Mouse (Mus musculus) 3134 (cell line): ENCODE measurements around the gene Smap1.
A peak's percentile ranks its signal among the peaks of the same experiment; 100 is the strongest.
"Not testable (repeated sequence)": the region's sequence is repeated elsewhere in the genome, so short reads cannot be mapped to it uniquely, and the experiment has no call there.

Experiments
- DNase-seq: peaks from one replicate; pipeline ENCODE4 v3.0.0-alpha.2; 2011; ENCODE audit warnings: low spot score; ENCODE audit not compliant: insufficient read length; ENCODE audit errors: extremely low read depth

The Smap1 gene

DNA sequence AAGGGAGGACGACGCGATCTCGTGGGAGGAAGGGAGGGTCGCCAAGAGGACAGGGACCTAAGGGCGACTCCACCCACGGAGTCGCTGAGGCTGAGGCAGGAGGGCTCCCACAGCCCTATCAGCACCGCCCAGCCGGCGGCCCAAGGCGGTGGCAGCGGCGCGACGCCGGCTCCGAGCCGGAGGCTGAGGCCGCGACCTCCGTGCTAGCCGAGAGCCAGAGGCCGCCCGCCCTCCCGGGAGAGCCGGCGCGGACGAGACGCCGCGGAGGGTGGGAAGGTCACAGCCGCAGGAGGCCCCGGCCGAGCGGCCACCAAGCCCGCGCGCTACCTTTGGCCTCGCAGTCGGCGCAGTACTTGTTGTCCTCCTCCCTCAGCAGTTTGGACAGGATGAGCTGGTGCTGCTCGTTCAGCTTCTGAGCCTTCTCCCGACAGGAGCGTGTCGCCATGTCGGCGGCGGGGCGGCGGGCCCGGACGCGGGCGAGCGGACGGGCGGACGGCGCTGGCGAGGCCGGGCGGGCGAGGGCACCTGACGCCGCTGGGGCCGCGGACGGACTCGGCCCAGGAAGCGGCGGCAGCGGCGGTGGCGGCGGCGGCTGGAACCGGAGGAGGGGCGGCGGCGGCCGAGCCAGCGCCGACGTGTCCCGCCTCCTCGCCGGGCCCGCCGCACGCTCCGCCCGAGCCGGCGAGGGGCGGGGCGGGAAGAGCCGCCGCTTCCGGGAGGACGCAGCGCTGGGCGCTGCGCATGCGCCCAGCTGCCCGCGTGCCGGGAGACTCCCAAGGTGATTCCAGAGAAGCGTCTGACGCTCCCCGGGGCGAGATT, at the start of gene Smap1:
TSS of gene Smap1 (minus strand) at position 607 of the 819 bp plus-strand sequence.
- peak; percentile 86 for DNase-seq

DNA sequence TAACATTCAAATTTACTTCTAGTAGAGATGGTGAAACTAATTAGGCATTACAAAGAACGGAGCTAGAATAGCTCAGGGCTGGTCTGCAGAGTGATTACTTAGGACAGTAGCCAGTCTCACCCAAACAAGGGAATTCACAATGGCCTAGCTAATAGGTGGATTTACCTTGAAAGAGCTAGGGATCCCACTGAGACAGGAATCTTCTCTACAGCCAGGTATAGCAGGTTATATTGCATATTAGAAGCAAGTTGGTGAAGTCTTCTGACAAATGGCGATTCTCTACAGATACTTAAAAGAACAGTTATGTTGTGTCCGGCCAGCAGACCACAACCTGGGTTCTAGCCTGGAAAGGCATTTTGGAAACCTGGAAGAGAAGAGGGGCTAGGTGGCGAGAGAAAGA, 49.0 kb upstream of the Smap1 start:
- not testable (repeated sequence) for DNase-seq

DNA sequence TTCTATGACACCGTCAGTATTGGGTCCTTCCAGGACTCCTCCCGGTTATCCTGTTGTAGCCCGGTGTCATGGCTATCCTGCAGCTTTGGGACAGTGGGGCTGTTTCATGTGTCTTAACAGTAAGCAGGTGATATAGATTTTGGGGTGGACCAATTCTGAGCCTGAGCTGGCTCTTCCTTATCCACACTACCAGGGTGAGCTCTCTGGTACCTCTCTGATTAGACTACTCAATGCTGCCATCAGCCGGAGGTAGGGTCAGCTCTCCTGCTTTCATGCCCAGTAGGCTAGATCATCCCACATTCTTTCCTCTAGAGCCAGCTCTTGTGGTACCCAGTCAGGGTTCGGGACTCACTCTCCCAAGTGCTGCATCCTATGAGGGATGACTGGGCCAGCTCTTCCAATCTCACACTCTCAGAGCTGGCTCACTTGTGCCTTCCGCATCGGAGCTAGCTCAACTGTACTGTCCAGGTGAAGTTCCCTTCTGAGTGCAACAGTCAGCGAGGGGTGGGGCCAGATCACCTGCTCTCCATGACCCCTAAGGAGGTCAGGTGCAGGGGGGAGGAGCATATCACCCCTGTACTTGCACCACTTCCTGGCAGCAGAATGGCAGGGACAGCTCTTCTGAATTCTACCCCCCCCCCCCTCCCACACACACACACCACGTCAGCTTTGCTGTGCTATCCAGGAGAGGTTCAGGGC, 46.1 kb upstream of the Smap1 start:
- DNase-seq: no peak

DNA sequence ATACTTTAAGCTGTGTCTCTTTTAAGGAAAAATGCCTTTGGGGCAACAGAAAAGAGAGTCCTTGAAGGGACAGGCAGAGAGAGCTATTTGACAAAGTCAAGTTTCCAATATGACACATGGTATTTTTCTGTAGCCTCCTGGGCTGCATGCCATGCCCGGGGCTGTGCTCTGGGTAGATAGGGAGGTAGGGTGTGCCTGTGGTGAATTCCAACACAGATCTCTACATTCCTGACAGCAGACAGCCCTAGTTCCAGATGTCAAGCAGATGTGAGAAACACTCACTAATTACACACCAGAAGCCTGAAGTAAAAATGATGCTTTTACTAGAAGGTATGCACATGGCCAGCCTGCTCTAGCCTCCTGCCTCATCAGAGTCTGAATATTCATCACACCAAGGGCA, 44.1 kb upstream of the Smap1 start:
- peak; percentile 43 for DNase-seq

DNA sequence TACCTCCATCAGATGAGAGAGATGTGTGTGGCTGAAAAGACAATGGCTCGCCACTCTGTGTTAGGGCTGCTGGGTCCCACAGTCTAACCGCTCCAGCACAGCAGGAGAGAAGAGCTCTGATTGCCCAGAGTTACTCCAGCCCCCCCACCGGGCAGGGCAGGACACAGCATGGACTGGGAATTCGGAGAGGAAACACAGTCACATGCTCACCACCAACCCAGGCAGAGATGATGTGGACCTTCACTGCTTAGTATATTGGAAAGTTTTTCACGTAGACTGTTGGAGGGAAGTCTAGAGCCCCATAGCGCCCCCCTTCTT, 37.3 kb upstream of the Smap1 start:
- DNase-seq: no peak

DNA sequence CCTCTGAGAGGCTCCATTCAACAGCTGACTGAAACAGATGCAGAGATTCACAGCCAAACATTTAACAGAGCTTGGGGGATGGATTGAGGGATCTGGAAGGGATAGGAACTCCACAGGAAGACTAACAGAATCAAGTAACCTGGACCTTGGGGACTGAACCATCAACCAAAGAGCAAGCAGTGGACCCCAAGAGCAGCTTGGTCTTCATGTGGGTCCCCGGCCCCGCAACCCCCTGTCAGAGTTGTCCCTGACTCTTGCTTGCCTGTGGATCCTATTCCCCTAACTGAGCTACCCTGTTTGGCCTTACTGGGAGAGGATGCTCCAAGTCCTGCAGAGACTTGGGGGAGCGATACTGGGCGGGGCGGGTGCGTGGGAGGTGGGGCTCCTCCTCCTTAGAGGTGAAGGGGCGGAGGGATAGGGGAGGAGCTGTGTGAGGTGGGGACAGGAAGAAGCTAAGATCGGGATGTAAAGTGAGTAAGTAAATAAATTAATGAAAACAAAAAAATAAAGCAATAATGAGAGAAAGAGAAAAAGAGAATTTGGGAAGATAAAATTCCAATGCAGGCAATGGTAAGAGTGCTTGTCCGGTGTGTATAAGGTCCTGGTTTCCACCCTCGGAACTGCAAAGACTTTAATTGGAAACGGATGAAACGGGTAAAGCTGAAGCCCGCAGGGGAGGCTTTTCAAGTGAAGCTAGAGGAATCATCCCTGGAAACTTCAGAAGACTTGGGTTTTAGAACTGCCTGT, 36.7 kb upstream of the Smap1 start:
- DNase-seq: no peak

DNA sequence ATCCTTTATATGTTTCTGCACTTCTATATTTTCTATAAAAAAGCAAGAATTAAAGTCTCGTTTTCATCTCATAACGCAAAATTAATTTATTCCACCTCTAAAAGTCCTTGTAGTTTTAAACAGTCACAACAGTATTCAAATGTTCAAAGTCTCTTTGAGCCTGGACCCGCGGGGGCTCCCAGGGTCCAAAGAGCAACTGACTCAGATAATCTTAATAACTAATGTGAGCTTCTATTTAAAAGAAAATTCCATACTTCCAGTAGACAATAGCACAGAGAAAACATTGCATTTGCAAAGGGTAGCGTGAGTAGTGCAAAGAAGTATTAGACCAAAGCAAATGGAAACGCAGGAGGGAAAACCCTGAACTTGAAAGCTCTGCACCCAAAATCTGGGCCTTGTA, 36.0 kb upstream of the Smap1 start:
- DNase-seq: no peak

DNA sequence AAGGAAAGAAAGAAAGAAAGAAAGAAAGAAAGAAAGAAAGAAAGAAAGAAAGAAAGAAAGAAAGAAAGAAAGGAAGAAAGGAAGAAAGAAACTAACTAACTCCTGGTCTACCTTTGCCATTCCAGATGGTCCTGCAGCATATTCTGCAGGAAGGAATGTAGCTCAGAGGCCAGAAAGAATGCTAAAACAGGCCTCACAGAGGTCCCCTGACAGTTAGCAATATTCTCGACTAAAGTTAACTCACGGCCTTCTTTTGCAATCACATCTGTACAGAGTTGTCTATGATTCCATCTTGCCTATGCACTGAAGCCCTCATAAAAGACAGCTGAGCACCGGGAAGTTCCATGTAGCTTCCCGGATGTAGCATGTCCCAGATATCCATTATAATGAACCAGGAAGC, 33.4 kb upstream of the Smap1 start:
- no peak for DNase-seq

DNA sequence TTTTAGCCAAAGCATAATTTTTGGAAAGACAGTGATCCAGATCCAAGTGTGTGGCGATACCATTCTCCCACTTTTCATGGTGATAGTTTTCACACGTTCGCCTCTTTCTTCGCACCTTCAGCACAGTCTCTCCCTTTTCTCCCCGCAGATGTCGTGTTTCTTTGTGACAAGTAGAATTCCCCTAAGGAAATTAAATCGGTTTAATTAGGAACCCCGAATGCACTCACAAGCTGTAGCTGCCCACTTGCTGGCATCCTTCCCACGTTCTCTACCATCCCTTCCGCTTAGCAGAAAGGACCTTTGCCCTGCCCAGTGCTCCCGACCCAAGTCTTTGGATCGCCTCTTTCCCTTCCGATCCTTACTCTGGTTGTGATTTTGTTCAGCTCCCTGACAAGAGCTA, 31.8 kb upstream of the Smap1 start:
- no peak for DNase-seq

DNA sequence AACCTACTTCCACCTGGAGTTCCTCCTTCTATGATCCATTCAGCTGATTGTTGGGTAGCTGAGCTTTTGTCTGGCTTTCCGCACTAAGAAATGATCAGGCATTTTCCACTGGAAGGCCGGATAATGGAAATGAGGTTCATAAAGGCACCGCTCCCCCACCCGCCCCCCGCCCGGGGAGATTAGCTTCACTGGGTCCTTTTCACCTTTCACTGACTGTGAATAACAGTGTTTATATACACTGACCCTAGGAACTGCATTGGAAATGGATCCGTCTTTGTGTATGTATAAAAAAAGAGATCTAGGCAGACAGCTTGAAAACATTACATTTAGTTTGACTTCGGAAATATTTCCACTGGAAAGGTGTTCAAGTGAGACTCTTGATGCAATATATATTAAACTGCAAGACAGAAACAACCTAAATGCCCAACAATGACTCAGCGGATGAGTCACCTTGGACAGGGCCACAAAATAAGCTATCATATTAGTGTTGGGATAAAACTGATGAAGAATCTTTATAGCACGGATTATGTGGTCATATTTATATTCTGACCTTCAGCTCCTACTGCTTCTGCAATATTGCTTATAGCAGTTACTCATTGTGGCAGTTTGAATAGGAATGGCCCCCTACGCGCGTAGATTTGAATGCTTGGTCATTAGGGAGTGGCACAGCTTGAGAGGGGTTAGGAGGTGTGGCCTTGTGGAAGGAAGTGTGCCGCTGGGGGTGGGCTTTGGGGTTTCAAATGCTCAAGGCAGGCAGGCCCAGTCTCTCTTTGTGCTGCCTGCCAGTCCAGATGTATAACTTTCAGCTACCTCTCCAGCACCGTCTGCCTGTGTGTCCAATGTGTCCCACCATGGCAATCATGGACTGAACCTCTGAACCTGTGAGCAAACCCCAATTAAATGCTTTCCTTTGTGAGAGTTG, 26.9 kb upstream of the Smap1 start:
- no peak for DNase-seq

DNA sequence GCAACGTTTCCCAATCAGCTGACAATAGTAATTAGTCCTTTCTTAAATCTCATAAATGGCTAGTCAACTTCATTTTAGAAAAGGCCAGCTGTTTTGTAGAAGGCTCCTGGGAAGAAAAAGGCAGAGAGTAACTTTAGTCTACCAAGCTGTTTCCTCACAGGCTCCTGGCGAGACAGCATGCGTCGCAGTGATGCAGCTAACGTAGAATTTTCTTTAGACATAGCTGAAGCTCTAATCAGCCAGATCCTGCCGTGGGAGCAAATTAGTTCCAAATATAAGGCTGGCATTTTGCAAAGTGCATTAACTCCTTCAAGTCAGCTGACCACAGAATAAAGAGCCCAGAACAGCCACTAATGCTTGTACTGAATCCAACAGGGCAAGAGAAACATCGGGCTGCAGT, 26.2 kb upstream of the Smap1 start:
- DNase-seq: no peak

DNA sequence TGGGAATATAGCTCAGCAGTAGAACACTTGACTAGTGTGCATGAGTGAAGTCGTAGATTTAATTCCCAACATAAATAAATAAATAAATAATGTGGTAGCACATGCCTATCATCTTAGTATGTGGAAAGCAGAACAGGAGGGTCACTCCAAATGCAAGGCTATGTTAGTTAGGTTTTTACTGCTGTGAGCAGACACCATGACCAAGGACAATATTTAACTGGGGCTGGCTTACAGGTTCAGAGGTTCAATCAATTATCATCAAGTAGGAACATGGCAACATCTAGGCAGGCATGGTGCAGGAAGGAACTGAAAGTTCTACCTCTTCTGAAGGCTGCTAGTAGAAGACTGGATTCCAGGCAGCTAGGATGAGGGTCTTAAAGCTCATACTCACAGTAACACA, 22.0 kb upstream of the Smap1 start:
- DNase-seq: no peak

DNA sequence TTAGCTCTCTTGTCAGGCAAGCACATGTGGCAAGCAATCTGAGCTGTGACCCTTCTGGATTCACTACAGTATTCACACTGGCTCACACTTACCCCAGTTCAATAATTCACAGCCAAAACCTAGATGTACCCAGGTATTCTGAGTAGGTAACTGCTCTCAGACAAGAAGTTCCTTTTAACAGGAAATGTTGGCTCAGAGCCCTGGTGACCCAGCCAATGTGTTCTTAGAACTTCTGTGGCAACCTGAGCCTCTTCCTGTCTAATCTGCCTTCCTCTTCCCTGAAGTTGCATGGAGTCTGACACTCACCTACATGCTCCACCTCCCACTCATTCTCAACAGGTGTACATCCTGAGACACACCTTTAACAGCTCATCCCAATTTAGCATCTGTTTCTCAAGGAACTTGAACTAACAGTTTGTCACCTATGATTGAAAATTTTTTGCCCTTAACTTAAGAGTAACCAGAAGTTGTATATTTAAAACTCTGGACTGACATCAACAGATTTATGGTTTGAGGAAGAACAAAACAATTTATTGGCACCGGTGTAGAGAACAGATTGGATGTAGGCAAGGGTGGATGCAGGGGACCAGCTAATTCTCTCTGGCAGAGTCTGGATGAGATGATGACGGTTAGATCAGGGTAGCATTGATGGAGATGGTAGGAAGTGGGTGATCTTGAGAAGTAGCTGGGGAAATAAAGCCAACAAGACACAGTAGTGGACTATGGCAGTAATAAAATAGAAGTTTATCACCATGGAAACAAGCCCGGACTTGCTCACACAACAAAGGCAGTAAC, 21.2 kb upstream of the Smap1 start:
- no peak for DNase-seq

DNA sequence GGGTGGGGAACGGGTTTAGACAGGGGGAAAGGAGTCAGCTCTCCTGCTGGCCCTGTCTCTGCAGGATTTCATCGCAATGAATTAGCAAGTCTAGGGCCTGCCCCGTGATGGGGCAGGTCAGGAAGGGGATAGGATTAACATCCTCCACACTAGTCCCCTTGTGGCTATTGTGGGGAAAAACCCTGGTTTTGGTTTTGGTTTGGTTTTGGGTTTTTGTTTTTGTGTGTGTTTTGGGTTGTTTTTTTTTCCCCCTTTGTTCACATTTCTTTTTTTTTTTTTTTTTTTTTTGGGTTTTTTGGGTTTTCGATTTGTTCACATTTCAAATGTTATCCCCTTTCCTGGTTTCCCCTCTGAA, 13.3 kb upstream of the Smap1 start:
- DNase-seq: no peak

DNA sequence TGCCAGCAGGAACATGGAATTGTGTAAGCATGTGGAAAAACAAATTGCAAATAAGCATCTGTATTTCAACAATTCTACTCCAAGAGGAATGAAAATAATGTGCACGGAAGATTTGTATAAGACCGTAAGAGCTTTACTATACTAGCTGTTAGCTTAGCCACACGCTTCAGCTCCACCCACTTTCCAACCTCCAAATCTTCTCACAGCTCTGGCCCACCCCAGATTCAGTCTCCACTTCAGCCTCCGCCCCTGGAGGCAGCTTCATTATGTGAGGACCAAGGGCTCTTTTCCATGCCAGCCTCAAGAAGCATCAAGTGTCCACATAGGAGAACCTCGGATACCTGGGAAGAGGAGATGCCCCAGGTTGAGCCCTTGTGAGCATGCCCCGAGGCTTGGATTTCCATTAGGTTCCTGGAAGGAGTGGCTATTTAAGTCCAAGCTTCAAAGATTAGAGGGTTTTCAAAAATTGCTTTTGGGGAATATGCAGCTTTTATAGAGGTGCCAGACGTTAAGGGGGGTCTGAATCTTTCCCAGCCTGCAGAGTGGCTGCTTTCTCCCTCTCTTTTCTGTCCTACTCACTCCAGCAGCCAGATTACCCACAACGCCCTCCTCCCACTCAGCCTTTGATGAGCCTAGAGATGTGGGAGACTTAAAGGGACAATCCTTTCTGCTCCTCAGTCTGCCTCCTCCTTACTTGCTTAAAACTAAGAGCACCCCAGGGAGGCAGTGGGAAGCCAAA, 12.7 kb upstream of the Smap1 start:
- DNase-seq: no peak

DNA sequence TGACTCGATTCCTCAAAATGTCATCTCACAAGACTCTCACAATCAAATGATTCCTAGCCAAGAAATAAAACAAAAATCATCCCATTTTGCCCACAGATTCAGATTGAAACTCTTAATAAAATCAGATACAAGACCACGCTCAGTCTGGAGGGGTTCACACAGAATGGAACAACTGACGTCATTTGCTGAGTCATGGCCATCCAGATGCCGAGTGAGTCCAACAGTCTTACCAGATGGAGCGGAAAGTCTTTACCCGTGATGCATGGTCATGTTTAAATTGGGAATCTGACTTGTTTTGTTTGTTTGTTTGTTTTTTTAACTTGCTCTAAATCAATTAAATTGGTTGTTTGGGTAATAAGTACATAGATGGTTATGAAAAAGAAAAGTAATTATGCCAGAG, 7.3 kb upstream of the Smap1 start:
- DNase-seq: peak; percentile 20

DNA sequence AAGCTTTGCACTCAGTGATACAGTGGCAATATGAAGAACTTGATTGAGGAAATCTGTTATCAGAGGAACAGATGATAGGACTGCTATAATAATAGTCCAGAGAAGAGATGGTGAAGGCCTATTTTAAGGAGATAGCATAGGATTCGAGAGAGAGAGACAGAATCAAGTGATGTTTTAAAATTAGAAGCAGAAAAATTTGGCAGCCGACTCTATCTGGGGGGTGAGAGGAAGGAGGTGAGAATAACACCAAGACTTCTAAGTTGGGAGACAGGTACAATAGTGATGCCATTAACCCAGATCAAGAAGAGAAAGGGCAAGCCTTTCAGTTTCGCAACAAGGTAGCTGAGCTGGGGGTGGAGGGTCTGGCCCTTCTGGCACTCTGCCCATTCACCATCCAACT, 6.3 kb upstream of the Smap1 start:
- no peak for DNase-seq

DNA sequence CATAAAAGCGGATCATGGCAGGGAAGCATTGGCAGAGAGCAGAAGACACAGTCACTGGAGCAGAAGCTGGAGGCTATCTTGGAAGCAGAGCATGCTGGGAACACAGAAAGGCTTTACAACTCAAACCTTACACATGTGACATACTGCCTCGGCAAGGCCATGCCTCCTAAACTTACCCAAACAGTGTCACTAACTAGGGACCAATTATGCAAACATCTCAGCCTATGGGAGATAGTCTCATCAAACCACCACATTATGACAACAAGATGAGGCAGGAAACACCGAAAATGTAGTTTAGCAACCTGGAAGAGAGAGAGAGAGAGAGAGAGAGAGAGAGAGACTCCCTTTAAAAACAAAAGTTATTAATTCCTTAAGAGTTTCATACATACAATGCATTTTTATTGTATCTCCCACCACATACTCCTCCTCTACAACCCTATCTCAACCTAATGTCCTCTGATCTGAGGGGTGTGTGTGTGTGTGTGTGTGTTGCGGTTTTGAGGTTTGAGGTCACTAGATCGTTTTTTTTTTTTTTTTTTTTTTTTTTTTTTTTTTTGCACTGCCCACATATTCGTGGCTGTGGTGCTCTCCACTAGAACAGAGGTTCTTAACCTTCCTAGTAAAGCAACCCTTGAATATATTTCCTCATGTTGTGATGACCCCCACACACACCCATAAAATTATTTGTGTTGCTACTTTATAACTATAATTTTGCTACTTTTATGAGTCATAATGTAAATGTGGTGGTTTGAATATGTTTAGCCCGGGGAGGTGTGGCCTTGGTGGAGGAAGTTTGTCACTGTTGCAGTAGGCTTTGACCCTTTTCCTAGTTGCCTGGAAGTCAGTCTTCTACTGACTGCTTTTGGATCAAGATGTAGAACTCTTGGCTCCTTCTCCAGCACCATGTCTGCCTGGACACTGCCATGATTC, 1.9 kb upstream of the Smap1 start:
- no peak for DNase-seq
